9 mouse cellular contexts compared by ENCODE assay signal in genomic region chr6:29758417-29758816, GRCm38 (mm10). TPM values are rescaled to one million over a fixed set of nuclear protein-coding genes. Genes with fewer than 3 reads are reported as not detected.
DNase-seq lines count a peak whose midpoint lies in the region; ATAC-seq and TF ChIP-seq lines count a peak whose summit lies in the region.
"Had no signal": no experiment of that assay in that cellular context is flagged by ENCODE, and none has a peak within 500 bp of the region (broad histone marks: within the 10 kb centered on the region; RNA-seq: fewer than 3 reads in every experiment).

No protein-coding gene starts in this region.

- H3K27me3 ChIP-seq in ES-Bruce4 (ENCODE audit: control insufficient read depth, insufficient read depth, low read length, poor library complexity, severe bottlenecking): no peaks in the 10 kb centered on the region
- H3K27me3 ChIP-seq: hindbrain, embryonic 15.5 days had no signal

- no peaks in the 10 kb centered on the region for H3K9me3 ChIP-seq in ES-Bruce4 (replicated peaks; ENCODE audit: control insufficient read depth, insufficient read depth, low read length, poor library complexity, severe bottlenecking)
- H3K9me3 ChIP-seq: hindbrain, embryonic 15.5 days had no signal

- H3K27ac ChIP-seq in ES-Bruce4 (ENCODE audit: insufficient read depth, low read length): no peak overlapping the region
- no peak overlapping the region for H3K27ac ChIP-seq in bone marrow, adult 2 months (ENCODE audit: control insufficient read depth, insufficient read depth, low read depth, low read length, poor library complexity)
- H3K27ac ChIP-seq in embryonic fibroblast, embryonic 13.5 days (ENCODE audit: insufficient read depth, low read length): no peak overlapping the region
- H3K27ac ChIP-seq in layer of hippocampus, adult 2 months: 0 out of 2 replicates have a peak overlapping the region, but pooled peaks have one; percentile 21
- H3K27ac ChIP-seq: hindbrain, embryonic 15.5 days had no signal

- intact Hi-C loops in heart, postnatal 14 days (cut with DNase I): no loop called here

- 44% methylated on average over 4 of the region's 4 CpGs for WGBS in bone marrow, adult 2 months

- no peaks in the 10 kb centered on the region for H3K36me3 ChIP-seq in ES-Bruce4 (ENCODE audit: control insufficient read depth, insufficient read depth, low read length, poor library complexity, severe bottlenecking)
- H3K36me3 ChIP-seq: hindbrain, embryonic 15.5 days had no signal

- ATAC-seq in activated CD4-positive, CD25-positive, alpha-beta regulatory T cell, adult 4 months: no peak

- peak; percentile 76 to 86 for DNase-seq in heart, postnatal 14 days
- DNase-seq in layer of hippocampus, adult 2 months (ENCODE audit: low spot score in 2 of 2): peak; percentile 77 to 86
- DNase-seq in lung, postnatal 14 days: peak; percentile 84
- peak; percentile 74 for DNase-seq in right cerebral cortex, postnatal 14 days

- H3K9ac ChIP-seq in ES-Bruce4 (ENCODE audit: low read depth, poor library complexity, severe bottlenecking): no peak overlapping the region
- H3K9ac ChIP-seq: hindbrain, embryonic 15.5 days had no signal

- no peaks in the 10 kb centered on the region for H3K4me1 ChIP-seq in ES-Bruce4 (ENCODE audit: control insufficient read depth, insufficient read depth, low read length)
- H3K4me1 ChIP-seq in bone marrow, adult 2 months (ENCODE audit: control insufficient read depth, insufficient read depth, low read length): no peaks in the 10 kb centered on the region
- no peaks in the 10 kb centered on the region for H3K4me1 ChIP-seq in embryonic fibroblast, embryonic 13.5 days (ENCODE audit: control insufficient read depth, insufficient read depth, low read length)

- H3K4me3 ChIP-seq in ES-Bruce4 (ENCODE audit: low read depth, low read length): no peak overlapping the region
- H3K4me3 ChIP-seq in bone marrow, adult 2 months (replicated peaks; ENCODE audit: control insufficient read depth, low read depth, low read length): no peak overlapping the region
- H3K4me3 ChIP-seq in embryonic fibroblast, embryonic 13.5 days (ENCODE audit: insufficient read depth, low read length): no peak overlapping the region
- no peak overlapping the region for H3K4me3 ChIP-seq in layer of hippocampus, adult 2 months
- H3K4me3 ChIP-seq: hindbrain, embryonic 15.5 days had no signal

- no peak for TF ChIP-seq EP300 in ES-Bruce4 (IDR thresholded peaks at IDR 0.05; ENCODE audit: insufficient read depth, low read depth, low read length)

- no peak for TF ChIP-seq POLR2A in ES-Bruce4 (IDR thresholded peaks at IDR 0.05; ENCODE audit: insufficient read depth, low read length)
- no peak for TF ChIP-seq POLR2A in bone marrow, adult 2 months (IDR thresholded peaks at IDR 0.05; ENCODE audit: borderline replicate concordance, control insufficient read depth, low read depth, low read length)
- TF ChIP-seq POLR2A in embryonic fibroblast, embryonic 13.5 days (IDR thresholded peaks at IDR 0.05; ENCODE audit: low read depth, low read length): no peak

- TF ChIP-seq CTCF in ES-Bruce4 (IDR thresholded peaks at IDR 0.05; ENCODE audit: low read depth, low read length): peak; percentile 93
- peak; percentile 81 for TF ChIP-seq CTCF in bone marrow, adult 2 months (IDR thresholded peaks at IDR 0.05; ENCODE audit: control insufficient read depth, insufficient read depth, low read length)
- peak; percentile 78 for TF ChIP-seq CTCF in embryonic fibroblast, embryonic 13.5 days (IDR thresholded peaks at IDR 0.05; ENCODE audit: borderline replicate concordance, insufficient read depth, low read length)
- TF ChIP-seq CTCF in layer of hippocampus, adult 2 months (conservative IDR thresholded peaks at IDR 0.05): peak; percentile 96

RNA-seq across cellular contexts. Expression of gene Ahcyl2, which starts 9.4 kb away (rescaled TPM):
- polyA plus RNA-seq in ES-Bruce4 (2011; ENCODE audit: insufficient read depth, insufficient read length, low read depth, missing spikeins): 37.2 and 41.3 TPM in 2 replicates
- 7.5 and 13.9 TPM in 2 replicates for polyA plus RNA-seq in bone marrow, adult 2 months (2011; ENCODE audit: insufficient read depth, insufficient read length, low replicate concordance, missing spikeins)
- 19.8 and 24.0 TPM in 2 replicates for polyA plus RNA-seq in embryonic fibroblast, embryonic 13.5 days (2011; ENCODE audit: insufficient read length, low read depth, missing spikeins)
- total RNA-seq in heart, postnatal 14 days (2021): 10 to 100 TPM; 15.0 TPM
- total RNA-seq in layer of hippocampus, adult 2 months (2021): 100 to 1,000 TPM; 237 to 264 TPM
- polyA plus RNA-seq in activated CD4-positive, CD25-positive, alpha-beta regulatory T cell, adult 4 months (2017; shearing (Covaris generic)): 10 to 100 TPM; 89.7 to 92.1 TPM

RNA-seq across cellular contexts. Expression of gene Smo, which starts 23.1 kb away (rescaled TPM):
- 26.5 and 28.2 TPM in 2 replicates for polyA plus RNA-seq in ES-Bruce4 (2011; ENCODE audit: insufficient read depth, insufficient read length, low read depth, missing spikeins)
- polyA plus RNA-seq in bone marrow, adult 2 months (2011; ENCODE audit: insufficient read depth, insufficient read length, low replicate concordance, missing spikeins): 2.8 and 4.6 TPM in 2 replicates
- 53.4 and 66.1 TPM in 2 replicates for polyA plus RNA-seq in embryonic fibroblast, embryonic 13.5 days (2011; ENCODE audit: insufficient read length, low read depth, missing spikeins)
- 10 to 100 TPM; 16.8 to 17.6 TPM for total RNA-seq in heart, postnatal 14 days (2021)
- total RNA-seq in layer of hippocampus, adult 2 months (2021): 10 to 100 TPM; 16.5 to 18.5 TPM
- under 1 TPM in 1 of 2 experiments, not detected in 1; 0.48 TPM for polyA plus RNA-seq in activated CD4-positive, CD25-positive, alpha-beta regulatory T cell, adult 4 months (2017; shearing (Covaris generic))
